In genomic region chr16:97612009-97612408, GRCm38 (mm10) we compare ENCODE assay signal across 29 mouse cellular contexts. TPM values are rescaled to one million over a fixed set of nuclear protein-coding genes. Genes with fewer than 3 reads are reported as not detected.
"Had no signal": no experiment of that assay in that cellular context is flagged by ENCODE, and none has a peak within 500 bp of the region (broad histone marks: within the 10 kb centered on the region; RNA-seq: fewer than 3 reads in every experiment).

No protein-coding gene starts in this region.

- H3K4me2 ChIP-seq: hindbrain, embryonic 14.5 days; hindbrain, embryonic 15.5 days had no signal

- DNase-seq: heart, adult 18-20 months; heart, adult 2 months; heart, postnatal 10 days; heart, postnatal 14 days; heart, postnatal 36 days; heart, postnatal 4 days; kidney, adult 11 months; kidney, adult 18-20 months; kidney, adult 2 months; kidney, adult 9 months; kidney, postnatal 14 days; layer of hippocampus, adult 9-11 months; layer of hippocampus, postnatal 36 days had no signal

- H3K36me3 ChIP-seq: heart, embryonic 10.5 days; heart, embryonic 12.5 days; heart, embryonic 13.5 days; heart, embryonic 15.5 days; hindbrain, embryonic 10.5 days; hindbrain, embryonic 12.5 days; hindbrain, embryonic 13.5 days; hindbrain, embryonic 15.5 days; intestine, embryonic 15.5 days had no signal

- H3K4me3 ChIP-seq: heart, adult 2 months; hindbrain, embryonic 12.5 days; hindbrain, embryonic 13.5 days; layer of hippocampus, adult 2 months; left cerebral cortex, adult 2 months had no signal

- H3K27ac ChIP-seq: heart, adult 2 months; heart, embryonic 10.5 days; heart, embryonic 13.5 days; heart, embryonic 15.5 days; hindbrain, embryonic 10.5 days; hindbrain, embryonic 12.5 days; hindbrain, embryonic 13.5 days; hindbrain, embryonic 14.5 days; hindbrain, embryonic 15.5 days; hindbrain, postnatal 0 days; intestine, embryonic 15.5 days; layer of hippocampus, adult 2 months; left cerebral cortex, adult 2 months had no signal

- ATAC-seq: hindbrain, embryonic 16.5 days; hindbrain, postnatal 0 days; inflammation-experienced regulatory T-cells, adult 6 months; intestine, postnatal 0 days had no signal

- H3K9me3 ChIP-seq: heart, embryonic 10.5 days; heart, embryonic 12.5 days; heart, embryonic 13.5 days; heart, embryonic 15.5 days; hindbrain, embryonic 10.5 days; hindbrain, embryonic 12.5 days; hindbrain, embryonic 13.5 days; hindbrain, embryonic 15.5 days; intestine, embryonic 15.5 days had no signal

- H3K9ac ChIP-seq: heart, embryonic 12.5 days; heart, embryonic 15.5 days; hindbrain, embryonic 12.5 days; hindbrain, embryonic 13.5 days; hindbrain, embryonic 14.5 days; hindbrain, embryonic 15.5 days; intestine, embryonic 15.5 days had no signal

RNA-seq across cellular contexts. Expression of gene Tmprss2, which starts 1.0 kb away (rescaled TPM):
- polyA plus RNA-seq: hindbrain, embryonic 13.5 days; hindbrain, embryonic 14.5 days had no signal
